Mouse (Mus musculus) liver, embryonic 14.5 days (tissue): ENCODE results near the gene Arl4d. TPM values are rescaled to one million over a fixed set of nuclear protein-coding genes. Genes with fewer than 3 reads are reported as not detected.
"Not testable (repeated sequence)": the region's sequence is repeated elsewhere in the genome, so short reads cannot be mapped to it uniquely, and the experiment has no call there.

ENCODE experiments used
- ATAC-seq: fragments of 200-750 bp; cut with Nextera tagmentation; 2 replicates; pipeline ENCODE4 v1.8.0; 2017; ENCODE audit warnings: moderate number of reproducible peaks, mild to moderate bottlenecking, moderate library complexity; ENCODE audit not compliant: insufficient read depth
- DNase-seq, 3 experiments: peaks; one replicate each; pipeline ENCODE4 v3.0.0-alpha.2; 2012 to 2013; ENCODE audit warnings: low read depth in 3 of 3, low spot score in 3 of 3
- H3K27ac ChIP-seq: fragments of 300-500 bp; sonication (generic); 2 replicates; pipeline ENCODE4 v1.5.1; 2014; ENCODE audit warnings: moderate library complexity, mild to moderate bottlenecking, control low read depth, inconsistent platforms
- H3K27me3 ChIP-seq: fragments of 300-500 bp; sonication (generic); 2 replicates; pipeline ENCODE4 v1.6.1; 2014; ENCODE audit warnings: mild to moderate bottlenecking, low read length, moderate library complexity; ENCODE audit not compliant: control insufficient read depth, insufficient read depth
- H3K36me3 ChIP-seq: fragments of 300-500 bp; sonication (generic); replicated peaks from 2 replicates; pipeline ENCODE4 v1.6.1; 2014; ENCODE audit warnings: low read depth; ENCODE audit not compliant: control insufficient read depth, insufficient read depth
- H3K4me1 ChIP-seq, 2 experiments: fragments of 200-500 bp in 1 of 2; fragments of 300-500 bp in 1 of 2; sonication (generic) in 1 of 2; replicated peaks; 2 replicates each; pipeline ENCODE4 v1.6.1; 2012 to 2014; ENCODE audit warnings: antibody characterized with exemption in 1 of 2, inconsistent platforms in 1 of 2, low read length in 1 of 2; ENCODE audit not compliant: control insufficient read depth in 2 of 2, insufficient read depth in 2 of 2
- H3K4me2 ChIP-seq: fragments of 300-500 bp; sonication (generic); 2 replicates; pipeline ENCODE4 v1.6.1; 2014; ENCODE audit warnings: low read depth, mild to moderate bottlenecking, control low read depth, moderate library complexity
- H3K4me3 ChIP-seq, 2 experiments: fragments of 200-500 bp in 1 of 2; fragments of 300-500 bp in 1 of 2; sonication (generic) in 1 of 2; 2 replicates each; pipeline ENCODE4 v1.5.1; 2012 to 2014; ENCODE audit warnings: low read depth in 2 of 2, low read length in 2 of 2, mild to moderate bottlenecking in 2 of 2, control low read depth in 1 of 2, inconsistent platforms in 1 of 2, moderate library complexity in 1 of 2; ENCODE audit not compliant: insufficient read depth in 1 of 2
- H3K9ac ChIP-seq: fragments of 300-500 bp; sonication (generic); replicated peaks from 2 replicates; pipeline ENCODE4 v1.6.1; 2014; ENCODE audit warnings: mild to moderate bottlenecking, control low read depth, moderate library complexity
- H3K9me3 ChIP-seq: fragments of 300-500 bp; sonication (generic); 2 replicates; pipeline ENCODE4 v1.6.1; 2016; ENCODE audit warnings: low read length, mixed read lengths; ENCODE audit not compliant: control insufficient read depth
- CTCF ChIP-seq: IDR thresholded peaks from 2 replicates; pipeline ENCODE4 v1.5.1; 2016; ENCODE audit warnings: antibody characterized with exemption, low read depth, control low read depth
- EP300 ChIP-seq: IDR thresholded peaks from 2 replicates; pipeline ENCODE4 v1.6.1; 2016; ENCODE audit warnings: antibody characterized with exemption, low read depth
- WGBS: fragments of 180-500 bp; shearing (Covaris S2); extraction: QIAGEN DNeasy Blood & Tissue Kit; methylation state at CpG from one replicate; pipeline ENCODE4 v1.1.7; 2014; ENCODE audit not compliant: insufficient replicate concordance; 5-methylcytosine and 5-hydroxymethylcytosine counted together
- polyA plus RNA-seq, 2 experiments: library from polyadenylated mRNA; depleted of rRNA in 1 of 2; stranded (reverse) in 1 of 2; unstranded in 1 of 2; fragments of >200 nt; fragmentation: Nextera tagmentation in 1 of 2; extraction: Ambion mirVana in 1 of 2; gene quantifications; 2 replicates each; pipeline versions ENCODE4 v1.2.1 to v1.2.3; 2012 to 2014

Arl4d gene
- polyA plus RNA-seq, 2 experiments, result 0.46 to 0.84 TPM

DNA sequence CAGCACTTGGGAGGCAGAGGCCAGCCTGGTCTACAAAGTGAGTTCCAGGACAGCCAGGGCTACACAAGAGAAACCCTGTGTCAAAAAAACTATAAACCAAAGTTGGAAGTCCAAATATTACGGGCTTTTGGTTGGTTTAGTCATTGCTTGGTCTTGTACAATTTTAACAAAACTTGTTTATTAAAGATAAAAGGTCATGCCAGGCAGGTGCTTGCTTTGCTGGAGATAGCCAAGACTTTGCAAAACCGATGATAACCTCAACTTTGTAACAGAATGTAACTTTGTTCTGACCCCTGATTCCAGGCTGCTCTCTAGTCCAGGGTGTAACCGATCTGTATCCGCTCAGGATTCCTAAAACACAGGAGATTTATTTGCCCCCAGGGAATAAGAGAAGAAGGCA, 9.0 kb upstream of the Arl4d start:
- TF ChIP-seq EP300 (no peak), CTCF (no peak)
- WGBS, result 71% methylated on average over 4 of the region's 4 CpGs

DNA sequence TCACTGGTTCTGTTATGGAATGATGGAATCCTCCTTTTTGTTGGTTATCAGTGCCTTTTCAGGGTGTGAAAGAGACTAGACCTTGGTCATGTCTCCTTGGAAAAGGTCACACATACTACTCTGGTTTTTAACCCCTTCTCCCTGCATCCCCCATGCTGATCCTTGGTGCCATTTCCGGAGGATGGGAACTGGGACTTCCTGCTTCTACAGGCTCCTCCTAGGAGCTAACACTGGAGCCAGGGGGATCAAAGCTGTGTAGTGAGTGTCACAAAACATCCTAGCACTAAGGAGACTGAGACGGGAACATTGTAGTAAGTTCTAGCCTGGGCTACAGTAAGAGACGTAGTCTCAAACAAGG, 7.8 kb upstream of the Arl4d start:
- H3K4me2 ChIP-seq, result peak overlapping the region; percentile 47
- TF ChIP-seq CTCF, result no peak
- no peak for TF ChIP-seq EP300
- H3K36me3 ChIP-seq, result no peaks in the 10 kb centered on the region
- peak overlapping the region; percentile 56 for H3K9ac ChIP-seq
- ATAC-seq (no peak), DNase-seq (no peak)
- peak overlapping the region; percentile 75 for H3K27ac ChIP-seq
- peaks cover 4 to 13% of the 10 kb centered on the region in 2 experiments; a peak in 2 of 4 replicates for H3K4me1 ChIP-seq
- no peaks in the 10 kb centered on the region for H3K9me3 ChIP-seq
- 8% methylated on average over 3 of the region's 3 CpGs for WGBS
- H3K27me3 ChIP-seq, result no peaks in the 10 kb centered on the region
- H3K4me3 ChIP-seq, result no peak overlapping the region

More for the DNA sequence above, 9.0 kb upstream of the Arl4d start:
- Histone ChIP-seq H3K9me3 (no peaks in the 10 kb centered on the region), H3K27me3 (no peaks in the 10 kb centered on the region), H3K36me3 (no peaks in the 10 kb centered on the region), H3K27ac (no peak overlapping the region), H3K4me1 (peaks cover 4 to 7% of the 10 kb centered on the region in 2 experiments; a peak in 2 of 4 replicates), H3K4me2 (no peak overlapping the region), H3K4me3 (no peak overlapping the region), H3K9ac (no peak overlapping the region)
- ATAC-seq, result no peak
- no peak for DNase-seq

DNA sequence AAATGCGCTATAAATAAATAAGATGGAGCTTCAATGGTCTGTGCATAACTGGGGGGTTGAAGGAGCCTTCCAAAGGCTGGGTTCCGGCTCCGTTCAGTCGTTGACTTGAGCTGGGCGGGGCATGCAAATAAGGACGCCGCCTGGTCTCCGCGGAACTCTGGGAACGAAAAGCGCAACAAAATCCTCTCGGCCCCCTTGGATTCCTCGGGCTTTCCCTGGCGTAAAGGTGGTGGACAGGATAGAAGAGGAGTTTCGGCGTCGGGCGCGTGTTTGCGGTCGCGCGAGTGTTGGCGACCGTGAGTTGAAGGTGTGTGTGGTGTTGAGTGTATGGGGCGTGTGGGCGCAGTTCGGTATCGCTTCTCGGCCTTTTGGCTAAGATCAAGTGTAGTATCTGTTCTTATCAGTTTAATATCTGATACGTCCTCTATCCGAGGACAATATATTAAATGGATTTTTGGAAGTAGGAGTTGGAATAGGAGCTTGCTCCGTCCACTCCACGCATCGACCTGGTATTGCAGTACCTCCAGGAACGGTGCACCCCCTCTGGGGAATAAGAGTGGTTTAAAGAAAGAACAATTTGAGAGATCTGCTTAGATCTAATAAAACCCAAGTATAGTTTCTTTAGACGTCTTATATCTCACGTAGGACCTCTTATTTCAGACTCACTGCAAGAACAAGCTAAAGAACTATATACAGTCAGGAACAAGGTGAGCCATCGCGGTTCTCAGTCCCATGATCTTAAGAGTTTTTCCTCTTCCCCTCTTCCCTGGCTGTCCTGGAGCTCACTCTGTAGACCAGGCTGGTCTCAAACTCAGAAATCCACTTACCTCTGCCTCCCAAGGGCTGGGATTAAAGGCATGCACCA, 7.2 kb upstream of the Arl4d start:
- H3K36me3 ChIP-seq, H3K27me3 ChIP-seq, H3K4me3 ChIP-seq, H3K9me3 ChIP-seq: not testable (repeated sequence)
- H3K27ac ChIP-seq, result peak overlapping the region; percentile 75
- H3K9ac ChIP-seq, result peak overlapping the region; percentile 56
- DNase-seq (peak; percentile 80 to 88 (median 85)), ATAC-seq (peak; percentile 90)
- peak; percentile 61 for TF ChIP-seq EP300
- peaks cover 4 to 13% of the 10 kb centered on the region in 2 experiments; a peak in 3 of 4 replicates for H3K4me1 ChIP-seq
- peak overlapping the region; percentile 47 for H3K4me2 ChIP-seq
- under 1% methylated on average over 38 of the region's 40 CpGs for WGBS

DNA sequence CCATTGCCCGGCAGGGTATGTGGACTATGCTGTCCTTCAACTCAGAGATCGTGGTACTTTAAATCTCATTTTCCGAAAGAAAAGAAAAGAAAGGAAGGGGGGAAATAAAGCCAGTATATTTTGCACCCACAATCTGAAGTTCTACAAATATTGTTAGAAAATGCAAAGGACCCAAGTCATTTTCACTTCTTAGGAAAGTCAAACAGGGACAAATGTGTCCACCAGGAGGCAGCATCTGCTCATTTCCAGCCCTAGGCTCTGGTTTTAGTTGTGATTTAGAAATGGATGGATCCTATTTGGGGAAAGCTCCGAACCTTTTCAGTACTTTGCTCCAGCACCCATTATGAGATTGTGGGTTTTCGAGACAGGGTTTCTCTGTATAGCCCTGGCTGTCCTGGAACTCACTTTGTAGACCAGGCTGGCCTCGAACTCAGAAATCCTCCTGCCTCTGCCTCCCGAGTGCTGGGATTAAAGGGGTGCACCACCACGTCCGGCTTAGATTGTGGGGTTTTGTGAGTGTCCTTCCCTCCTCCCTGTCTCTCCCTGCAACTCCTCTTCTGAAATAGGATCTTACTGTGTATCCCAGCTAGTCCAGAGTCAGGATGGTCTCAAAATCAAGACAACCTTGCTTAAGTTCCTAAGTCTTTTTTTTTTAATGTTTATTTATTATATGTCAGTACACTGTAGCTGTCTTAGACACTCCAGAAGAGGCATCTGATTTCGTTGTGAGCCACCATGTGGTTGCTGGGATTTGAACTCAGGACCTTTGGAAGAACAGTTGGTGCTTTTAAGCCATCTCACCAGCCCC, 6.4 kb upstream of the Arl4d start:
- peak overlapping the region; percentile 70 for H3K27ac ChIP-seq

DNA sequence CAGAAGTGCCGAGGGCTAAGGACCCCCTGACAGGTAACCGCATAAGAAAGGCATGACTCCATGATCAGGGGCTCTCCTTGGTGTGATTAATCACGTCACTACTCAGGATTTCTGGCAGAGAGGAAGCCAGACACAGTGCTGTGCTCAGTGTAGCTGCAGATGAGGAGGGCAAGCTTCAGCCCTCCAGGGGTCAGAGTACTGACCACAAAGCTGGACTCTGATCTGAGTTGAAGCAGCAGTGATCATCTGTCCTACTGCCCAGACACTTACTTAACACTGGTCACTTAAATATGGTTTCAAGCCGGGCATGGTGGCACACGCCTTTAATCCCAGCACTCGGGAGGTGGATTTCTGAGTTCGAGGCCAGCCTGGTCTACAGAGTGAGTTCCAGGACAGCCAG, 4.2 kb upstream of the Arl4d start:
- no peak overlapping the region for H3K4me2 ChIP-seq
- WGBS, result 63% methylated on average over 7 of the region's 7 CpGs
- no peak overlapping the region for H3K4me3 ChIP-seq
- TF ChIP-seq CTCF (no peak), EP300 (no peak)
- H3K27ac ChIP-seq, result no peak overlapping the region
- no peaks in the 10 kb centered on the region for H3K9me3 ChIP-seq
- H3K27me3 ChIP-seq, result no peaks in the 10 kb centered on the region
- ATAC-seq (no peak), DNase-seq (no peak)
- H3K36me3 ChIP-seq, result no peaks in the 10 kb centered on the region
- peaks cover 4 to 13% of the 10 kb centered on the region in 2 experiments for H3K4me1 ChIP-seq
- H3K9ac ChIP-seq, result no peak overlapping the region

More for the DNA sequence above, 6.4 kb upstream of the Arl4d start:
- H3K9ac ChIP-seq, result no peak overlapping the region
- ATAC-seq (peak; percentile 19), DNase-seq (peak; percentile 70 to 84 (median 71))
- H3K4me2 ChIP-seq, result no peak overlapping the region
- 24% methylated on average over 10 of the region's 10 CpGs for WGBS
- H3K4me3 ChIP-seq, result no peak overlapping the region
- TF ChIP-seq CTCF, result peak; percentile 79
- TF ChIP-seq EP300, result 0 out of 2 replicates have a peak, but pooled peaks have one; percentile 2
- H3K27me3 ChIP-seq, result no peaks in the 10 kb centered on the region
- no peaks in the 10 kb centered on the region for H3K9me3 ChIP-seq
- H3K36me3 ChIP-seq, result no peaks in the 10 kb centered on the region
- peaks cover 4 to 13% of the 10 kb centered on the region in 2 experiments; a peak in 3 of 4 replicates for H3K4me1 ChIP-seq
